Mouse (Mus musculus) c-Kit-positive CD71-positive TER-119-positive erythroid progenitor cells, embryonic 14.5 days (primary cell): Measurements from ENCODE around the gene A630023A22Rik.
A peak's percentile ranks its signal among the peaks of the same experiment; 100 is the strongest.

ENCODE experiments used
- DNase-seq: peaks from one replicate; pipeline ENCODE4 v3.0.0-alpha.2; 2013; ENCODE audit warnings: low spot score

Gene A630023A22Rik

GRCm38 (mm10) chr14:34086806-34087205 is 15.7 kb downstream of the A630023A22Rik start:
- no peak for DNase-seq

GRCm38 (mm10) chr14:34085731-34086130 is 16.8 kb downstream of the A630023A22Rik start, which contains the start of gene Anxa8:
Gene Anxa8 (plus strand): TSS chr14:34085981.
- no peak for DNase-seq

DNA sequence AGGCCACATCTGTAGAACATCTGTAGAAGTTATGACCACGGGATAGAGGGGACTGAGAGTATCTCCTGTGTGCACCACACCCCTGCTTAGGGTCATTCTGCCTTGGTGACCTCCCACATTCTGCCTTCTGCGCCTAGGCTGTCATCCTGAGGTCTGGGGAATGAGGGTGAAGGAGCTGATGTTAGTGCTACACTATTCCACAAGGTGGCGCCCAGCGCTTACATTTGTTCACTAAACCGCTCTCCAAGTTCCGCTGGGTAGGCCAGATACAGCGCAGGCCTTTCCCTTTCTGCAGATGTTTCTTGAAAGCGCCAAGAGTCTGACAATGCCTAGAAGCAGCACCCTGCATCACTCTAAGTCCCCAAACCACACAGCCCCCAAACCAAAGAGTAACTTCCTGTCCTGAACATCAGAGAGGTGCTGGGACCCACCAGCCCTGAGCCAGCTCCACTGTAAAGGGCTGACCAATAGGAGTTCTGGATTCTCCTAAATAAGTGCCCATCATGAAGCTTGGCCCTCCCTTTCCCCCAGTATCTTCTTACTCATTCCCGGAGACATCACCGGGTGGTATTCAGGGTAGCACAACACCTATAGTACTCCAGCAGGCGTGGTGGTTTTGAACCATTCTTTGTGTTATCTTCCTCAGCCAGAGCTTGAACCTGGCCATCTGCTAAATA is 22.1 kb downstream of the A630023A22Rik start:
- DNase-seq = peak; percentile 30

GRCm38 (mm10) chr14:34078293-34078692 is 24.3 kb downstream of the A630023A22Rik start:
- DNase-seq = no peak

- DNase-seq = no peak
Observed at GRCm38 (mm10) chr14:34077222-34077621, 25.3 kb downstream of the A630023A22Rik start.

GRCm38 (mm10) chr14:34075346-34075745 is 27.2 kb downstream of the A630023A22Rik start:
- DNase-seq = no peak

- DNase-seq = no peak
Observed at GRCm38 (mm10) chr14:34071665-34072064, 30.9 kb downstream of the A630023A22Rik start.

GRCm38 (mm10) chr14:34052516-34052915 is 50.0 kb downstream of the A630023A22Rik start, which contains the start of gene Antxrl:
Gene Antxrl (plus strand): TSS chr14:34052707.
- no peak for DNase-seq

DNA sequence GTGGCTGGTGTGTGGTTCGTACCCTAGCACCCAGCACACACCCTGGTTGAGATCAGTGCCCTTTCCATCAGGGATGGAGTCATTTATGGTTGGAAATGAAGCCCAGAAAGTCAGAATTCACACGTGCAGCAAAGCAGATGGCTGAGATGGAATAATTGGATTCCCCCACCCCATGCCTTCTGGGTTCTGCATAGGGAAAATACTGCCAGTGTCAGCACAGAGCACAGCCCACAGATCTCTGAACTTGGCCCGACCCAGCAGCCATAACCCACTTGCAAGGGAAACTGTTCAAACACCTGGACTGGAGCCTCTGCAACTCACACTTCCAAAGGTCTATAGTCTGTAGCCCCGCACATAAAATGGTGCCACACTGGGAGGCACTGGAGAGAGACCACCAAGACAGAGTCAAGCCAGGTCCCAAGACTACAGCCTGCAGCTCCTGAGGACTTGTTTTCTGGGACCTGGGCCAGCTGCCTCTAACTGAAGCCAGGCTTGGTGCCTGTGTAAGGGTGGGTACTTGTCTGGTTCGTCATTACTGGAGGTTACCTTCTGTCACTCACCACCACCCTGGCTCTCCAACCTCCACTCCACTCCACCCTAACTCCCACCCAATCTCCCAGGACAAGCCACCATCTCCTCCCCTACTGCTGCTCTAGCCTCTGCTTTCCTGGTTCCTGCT is 52.3 kb downstream of the A630023A22Rik start:
- DNase-seq = no peak

DNA sequence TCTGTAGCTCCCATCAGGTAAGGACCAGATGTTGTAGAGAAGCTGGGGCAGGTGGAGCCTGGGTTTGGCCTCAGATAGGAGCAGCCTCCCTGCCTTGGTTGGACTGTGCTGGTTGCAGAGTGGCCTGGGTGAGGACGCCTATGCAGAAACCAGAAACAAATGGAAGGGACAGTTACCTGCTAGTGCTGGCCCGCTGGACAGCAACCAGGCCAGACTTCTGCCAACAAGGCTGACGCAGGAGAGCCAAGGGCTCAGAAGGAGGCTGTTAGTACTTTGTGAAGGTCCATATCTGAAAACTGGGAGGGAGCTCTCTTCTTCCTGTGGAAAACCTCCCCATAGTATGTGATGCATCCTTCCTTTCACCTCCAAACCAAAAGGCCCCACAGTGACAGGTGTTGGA is 59.2 kb downstream of the A630023A22Rik start:
- no peak for DNase-seq

DNA sequence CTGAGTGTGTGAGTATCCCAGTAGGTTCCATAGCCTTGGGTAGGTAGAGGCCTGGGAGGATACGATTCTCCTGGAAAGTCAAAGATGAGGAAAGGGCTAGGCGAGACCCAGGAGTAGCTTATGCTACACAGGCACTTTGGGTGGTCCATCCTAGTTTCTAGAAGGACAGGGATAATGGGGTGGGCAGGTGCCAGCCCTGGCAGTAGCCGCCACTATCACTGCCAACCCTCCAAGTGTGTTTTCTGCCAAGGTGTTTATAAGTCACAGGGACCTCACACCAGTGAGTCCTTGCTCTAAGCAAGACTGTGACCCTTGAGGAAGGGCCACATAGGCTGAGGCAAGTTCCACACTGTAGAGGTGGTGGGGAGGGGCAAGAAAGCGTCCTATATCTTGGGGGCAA is 61.3 kb downstream of the A630023A22Rik start:
- no peak for DNase-seq

DNA sequence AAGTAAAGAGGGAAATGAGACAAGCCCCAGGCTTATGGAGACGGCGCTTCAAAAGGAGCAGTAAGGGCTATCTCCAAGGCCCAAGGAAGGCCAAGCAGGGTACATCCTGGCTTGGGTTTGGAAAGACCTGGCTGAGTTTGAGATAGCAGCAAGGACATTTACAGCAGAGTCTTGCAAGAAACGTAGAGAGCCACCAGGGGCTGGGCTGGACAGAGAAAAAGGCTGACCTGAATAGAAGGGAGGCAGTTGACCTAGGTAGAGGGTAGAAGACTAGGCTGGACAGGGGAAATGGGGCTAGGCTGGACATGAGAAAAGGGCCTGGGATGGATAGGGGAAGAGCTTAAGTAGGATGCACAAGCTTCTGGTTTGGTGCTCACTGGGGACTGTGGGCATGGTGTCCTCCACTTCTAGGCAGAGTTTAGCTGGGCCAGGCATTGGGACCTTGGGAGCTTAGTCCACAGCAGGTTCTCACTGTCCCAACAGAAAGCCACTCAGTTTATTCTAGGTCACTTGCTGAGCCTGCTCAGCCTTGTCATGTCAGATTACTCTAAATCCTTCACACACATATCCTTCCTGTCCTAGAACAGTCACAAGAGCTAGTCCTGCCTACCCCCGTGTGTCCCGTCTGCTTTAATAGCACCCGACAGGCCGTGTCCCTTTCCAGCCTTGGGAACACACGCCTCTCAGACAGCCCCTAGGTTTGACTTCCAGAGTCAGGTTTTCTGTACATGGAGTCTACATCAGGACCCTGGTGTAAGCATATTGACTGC is 68.5 kb downstream of the A630023A22Rik start:
- no peak for DNase-seq

DNA sequence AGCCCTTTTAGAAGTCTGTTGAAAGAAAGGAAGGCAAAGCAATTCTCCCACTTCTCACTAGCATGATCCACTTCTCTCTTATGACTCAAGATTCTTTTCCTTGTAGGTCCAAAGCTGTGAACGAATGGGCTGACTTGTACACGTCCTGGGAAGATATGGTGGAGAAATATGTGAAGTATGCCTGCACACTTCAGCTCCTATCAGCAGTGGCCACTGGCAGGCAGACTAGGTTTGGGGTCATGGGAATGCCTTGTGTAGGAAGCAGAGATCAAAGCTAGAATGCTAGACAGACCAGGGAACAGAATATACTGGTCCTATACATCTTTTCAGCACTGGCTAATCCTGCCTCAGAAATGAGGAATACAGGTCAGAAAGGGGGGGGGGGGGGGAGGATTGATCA is 75.8 kb downstream of the A630023A22Rik start:
- no peak for DNase-seq

GRCm38 (mm10) chr14:34016938-34017337 is 85.6 kb downstream of the A630023A22Rik start:
- no peak for DNase-seq

- DNase-seq = no peak
Observed at GRCm38 (mm10) chr14:34016381-34016780, 86.2 kb downstream of the A630023A22Rik start, which contains the start of gene Gm5460. Gene Gm5460 (plus strand): TSS chr14:34016758.

- DNase-seq = no peak
Observed at GRCm38 (mm10) chr14:34015063-34015462, 87.5 kb downstream of the A630023A22Rik start, which contains the start of gene Gm30083. Gene Gm30083 (minus strand): TSS chr14:34015182.

DNA sequence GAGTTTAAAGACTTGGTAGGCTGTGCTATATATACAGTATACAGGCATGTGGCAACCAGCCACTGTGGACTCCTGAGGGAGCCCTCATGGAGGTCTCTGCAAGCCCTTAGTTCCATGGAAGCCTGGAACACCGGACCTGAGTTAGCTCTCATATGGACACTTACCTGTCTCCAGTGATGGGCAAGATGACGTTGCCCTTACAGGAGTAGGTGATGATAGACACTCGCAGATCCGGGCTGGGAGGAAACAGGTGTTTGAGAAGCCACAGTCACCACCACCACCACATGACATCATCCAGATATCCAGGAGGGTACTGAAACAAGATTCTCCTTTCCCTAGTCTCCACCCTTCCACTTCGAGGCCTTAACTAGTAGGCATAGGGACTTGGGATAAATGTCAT is 100.2 kb downstream of the A630023A22Rik start:
- no peak for DNase-seq

GRCm38 (mm10) chr14:34001445-34001844 is 101.1 kb downstream of the A630023A22Rik start:
- DNase-seq = no peak
